Mouse (Mus musculus) lung, postnatal 0 days (tissue): ENCODE results near the gene Gm44502. TPM values are rescaled to one million over a fixed set of nuclear protein-coding genes. Genes with fewer than 3 reads are reported as not detected.
A peak's percentile ranks its signal among the peaks of the same experiment; 100 is the strongest.

ENCODE experiments used
- ATAC-seq: fragments of 200-750 bp; cut with Nextera tagmentation; 2 replicates; pipeline ENCODE4 v1.8.0; 2017; ENCODE audit warnings: moderate library complexity
- DNase-seq: peaks from one replicate; pipeline ENCODE4 v3.0.0-alpha.2; 2016; ENCODE audit warnings: low spot score
- H3K27ac ChIP-seq: fragments of 300-500 bp; sonication (generic); 2 replicates; pipeline ENCODE4 v1.5.1; 2014; ENCODE audit warnings: antibody characterized with exemption, mild to moderate bottlenecking, low read length, mixed read lengths
- H3K27me3 ChIP-seq: fragments of 300-500 bp; sonication (generic); replicated peaks from 2 replicates; pipeline ENCODE4 v1.6.1; 2014; ENCODE audit warnings: low read length, mixed read lengths; ENCODE audit not compliant: insufficient read depth
- H3K36me3 ChIP-seq: fragments of 300-500 bp; sonication (generic); 2 replicates; pipeline ENCODE4 v1.6.1; 2014; ENCODE audit warnings: low read length, mixed read lengths; ENCODE audit not compliant: insufficient read depth
- H3K4me1 ChIP-seq: fragments of 300-500 bp; sonication (generic); 2 replicates; pipeline ENCODE4 v1.6.1; 2014; ENCODE audit warnings: antibody characterized with exemption, low read depth, low read length, mixed read lengths; ENCODE audit not compliant: insufficient read depth
- H3K4me2 ChIP-seq: fragments of 300-500 bp; sonication (generic); replicated peaks from 2 replicates; pipeline ENCODE4 v1.6.1; 2014; ENCODE audit warnings: low read depth, mild to moderate bottlenecking, low read length, moderate library complexity, mixed read lengths
- H3K4me3 ChIP-seq: fragments of 300-500 bp; sonication (generic); 2 replicates; pipeline ENCODE4 v1.5.1; 2014; ENCODE audit warnings: low read depth, low read length
- H3K9ac ChIP-seq: fragments of 300-500 bp; sonication (generic); replicated peaks from 2 replicates; pipeline ENCODE4 v1.6.1; 2014; ENCODE audit warnings: low read depth, mild to moderate bottlenecking
- H3K9me3 ChIP-seq: fragments of 300-500 bp; sonication (generic); 2 replicates; pipeline ENCODE4 v1.6.1; 2016; ENCODE audit warnings: low read length, mixed read lengths
- CTCF ChIP-seq: IDR thresholded peaks from 2 replicates; pipeline ENCODE4 v1.5.1; 2016; ENCODE audit warnings: antibody characterized with exemption, mild to moderate bottlenecking
- EP300 ChIP-seq: IDR thresholded peaks from 2 replicates; pipeline ENCODE4 v1.6.1; 2016; ENCODE audit warnings: antibody characterized with exemption, mild to moderate bottlenecking, control low read depth
- WGBS: fragments of 180-500 bp; shearing (Covaris S2); extraction: QIAGEN DNeasy Blood & Tissue Kit; methylation state at CpG from one replicate; pipeline ENCODE4 v1.1.7; 2014; 5-methylcytosine and 5-hydroxymethylcytosine counted together
- polyA plus RNA-seq: library from polyadenylated mRNA; unstranded; fragments of >200 nt; fragmentation: Nextera tagmentation; extraction: Ambion mirVana; gene quantifications from 2 replicates; pipeline ENCODE4 v1.2.1, GENCODE M21; 2015

Gm44502 gene
- polyA plus RNA-seq, 1 experiment from 2014 or later, result not detected

GRCm38 (mm10) chr15:89398146-89398545 lies 31.4 kb downstream of the Gm44502 start:
- no peaks in the 10 kb centered on the region for H3K36me3 ChIP-seq
- 79% methylated on average over 2 of the region's 2 CpGs for WGBS
- no peaks in the 10 kb centered on the region for H3K27me3 ChIP-seq
- no peak for DNase-seq
- H3K27ac ChIP-seq, result no peak overlapping the region
- no peak overlapping the region for H3K9ac ChIP-seq
- H3K9me3 ChIP-seq, result no peaks in the 10 kb centered on the region
- no peak overlapping the region for H3K4me3 ChIP-seq
- no peak for TF ChIP-seq CTCF
- TF ChIP-seq EP300, result no peak
- no peak overlapping the region for H3K4me2 ChIP-seq
- no peak for ATAC-seq
- H3K4me1 ChIP-seq, result no peaks in the 10 kb centered on the region

DNA sequence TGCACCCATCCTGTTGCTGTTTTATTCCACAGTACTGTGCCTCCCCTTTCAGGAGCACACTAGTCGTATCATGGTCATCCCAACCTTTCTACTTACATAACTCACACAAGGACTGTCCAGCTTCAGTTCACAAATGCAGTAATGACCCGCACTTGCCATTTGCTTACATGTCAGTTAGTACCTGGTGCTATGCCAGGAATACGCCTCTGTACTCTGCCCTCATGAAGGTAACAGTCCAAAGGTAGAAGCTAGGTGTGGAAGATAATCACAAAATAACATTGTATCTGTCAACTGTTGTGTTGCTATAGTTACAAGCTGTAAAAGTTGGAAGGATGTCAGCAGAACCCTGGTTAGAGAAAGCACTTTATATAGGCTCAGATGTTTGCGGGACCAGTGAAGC lies 32.6 kb downstream of the Gm44502 start:
- TF ChIP-seq CTCF (no peak), EP300 (no peak)
- no peak overlapping the region for H3K9ac ChIP-seq
- no peak overlapping the region for H3K4me3 ChIP-seq
- H3K27me3 ChIP-seq, result no peaks in the 10 kb centered on the region
- ATAC-seq, result no peak
- H3K36me3 ChIP-seq, result no peaks in the 10 kb centered on the region
- WGBS, result 79% methylated on average over 4 of the region's 4 CpGs
- DNase-seq, result no peak
- no peaks in the 10 kb centered on the region for H3K9me3 ChIP-seq
- no peak overlapping the region for H3K27ac ChIP-seq
- H3K4me1 ChIP-seq, result no peaks in the 10 kb centered on the region
- H3K4me2 ChIP-seq, result no peak overlapping the region

DNA sequence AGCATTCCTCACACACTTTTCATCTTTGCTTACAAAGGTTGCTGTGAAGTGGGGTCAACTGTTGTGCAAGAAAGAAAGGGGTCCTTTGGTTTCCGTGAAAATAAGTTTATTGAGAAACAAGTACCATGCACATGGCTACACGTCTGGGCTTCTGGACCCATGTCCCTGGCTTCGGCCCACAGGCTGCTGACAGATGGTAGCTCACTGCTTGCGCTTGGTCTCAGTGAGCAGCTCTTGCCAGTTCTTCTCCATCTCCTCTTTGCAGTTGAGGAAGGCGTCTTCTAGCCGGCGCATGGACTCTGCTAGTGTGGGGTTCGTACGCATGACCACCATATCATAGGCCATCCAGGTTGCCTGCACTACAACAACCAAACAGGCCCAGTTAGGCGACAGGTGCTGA lies 39.4 kb downstream of the Gm44502 start:
- Histone ChIP-seq H3K27me3 (no peaks in the 10 kb centered on the region), H3K4me1 (no peaks in the 10 kb centered on the region), H3K9ac (no peak overlapping the region), H3K4me2 (no peak overlapping the region), H3K4me3 (no peak overlapping the region), H3K36me3 (no peaks in the 10 kb centered on the region), H3K9me3 (no peaks in the 10 kb centered on the region), H3K27ac (no peak overlapping the region)
- no peak for DNase-seq
- 86% methylated on average over 10 of the region's 10 CpGs for WGBS
- ATAC-seq, result no peak
- TF ChIP-seq CTCF, result no peak
- no peak for TF ChIP-seq EP300

DNA sequence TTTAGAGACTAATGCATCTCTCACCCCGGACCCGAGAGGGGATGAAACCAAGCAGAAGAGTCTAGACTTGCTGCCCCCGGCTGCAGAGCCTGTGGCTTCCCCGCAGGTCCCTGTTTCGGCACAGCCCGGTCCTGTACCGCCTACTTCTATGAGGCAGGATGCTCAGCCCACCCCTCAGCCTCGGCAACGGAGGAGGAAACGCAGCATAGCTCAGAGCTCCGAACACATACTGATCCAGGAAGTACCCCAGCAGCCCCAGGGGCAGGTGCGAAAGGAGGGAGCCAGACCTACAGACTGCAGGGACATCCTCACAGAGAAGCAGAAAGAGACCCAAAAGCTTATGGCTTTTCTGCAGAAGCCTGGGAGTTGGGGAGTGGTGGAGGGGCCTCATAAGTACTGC lies 42.4 kb downstream of the Gm44502 start:
- Histone ChIP-seq H3K27me3 (0 out of 2 replicates have a peak, but pooled peaks cover 2% of the 10 kb centered on the region), H3K36me3 (no peaks in the 10 kb centered on the region), H3K27ac (no peak overlapping the region), H3K4me2 (no peak overlapping the region), H3K4me3 (no peak overlapping the region), H3K9ac (no peak overlapping the region), H3K4me1 (no peaks in the 10 kb centered on the region), H3K9me3 (no peaks in the 10 kb centered on the region)
- ATAC-seq (no peak), DNase-seq (no peak)
- TF ChIP-seq CTCF, result no peak
- TF ChIP-seq EP300, result no peak
- 45% methylated on average over 12 of the region's 12 CpGs for WGBS

DNA sequence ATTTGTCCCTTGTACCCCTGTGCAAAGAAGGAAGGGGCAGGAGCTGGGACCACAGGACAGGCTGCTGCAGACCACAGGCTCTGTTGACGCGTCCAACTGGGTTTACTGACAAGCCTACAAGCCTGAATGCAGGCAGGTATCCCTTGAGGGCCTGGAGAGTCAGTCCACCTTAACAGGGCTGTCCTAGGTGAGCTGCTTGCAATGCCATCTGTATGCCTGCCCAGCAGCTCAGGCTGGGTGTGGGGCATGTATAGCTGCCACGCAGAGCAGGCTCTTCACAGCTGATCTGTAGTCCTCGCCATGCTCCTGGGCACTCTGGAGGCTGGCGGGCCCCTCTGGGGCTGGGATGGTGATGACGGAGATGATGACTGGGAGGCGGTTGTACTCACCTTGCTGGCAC lies 44.9 kb downstream of the Gm44502 start, which contains the start of gene Klhdc7b:
Gene Klhdc7b (plus strand): TSS at position 301 of the 400 bp plus-strand sequence.
- ATAC-seq, result no peak

DNA sequence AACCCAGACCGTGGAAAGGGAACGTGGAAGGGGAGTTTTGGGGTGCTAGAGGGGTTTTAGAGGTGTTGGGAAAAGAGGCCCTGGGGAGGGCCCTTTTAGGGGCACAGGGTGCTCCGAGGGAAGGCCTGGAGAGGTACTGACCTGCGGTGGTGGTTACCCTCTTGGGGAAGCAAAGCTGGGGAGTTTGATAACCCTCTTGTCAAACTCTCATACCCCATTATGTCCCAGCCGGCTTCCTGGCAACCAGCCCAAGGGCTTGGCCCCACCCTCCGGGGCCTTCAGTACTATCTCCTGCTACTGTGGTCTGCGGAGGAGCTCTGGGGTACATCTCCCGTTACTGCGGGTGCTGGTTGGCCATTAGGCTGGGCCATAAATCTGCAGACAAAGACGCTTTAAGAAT lies 50.1 kb downstream of the Gm44502 start:
- no peaks in the 10 kb centered on the region for H3K9me3 ChIP-seq
- ATAC-seq (peak; percentile 11; the same call in 1 of the 2 replicates), DNase-seq (peak; percentile 15)
- TF ChIP-seq CTCF (no peak), EP300 (no peak)
- H3K9ac ChIP-seq, result no peak overlapping the region
- H3K27ac ChIP-seq, result no peak overlapping the region
- peaks cover 34% of the 10 kb centered on the region for H3K27me3 ChIP-seq
- no peaks in the 10 kb centered on the region; the same call in 1 of the 2 replicates for H3K4me1 ChIP-seq
- no peaks in the 10 kb centered on the region for H3K36me3 ChIP-seq
- H3K4me3 ChIP-seq, result no peak overlapping the region; the same call in 1 of the 2 replicates
- H3K4me2 ChIP-seq, result peak overlapping the region; percentile 55
- WGBS, result 10% methylated on average over 10 of the region's 10 CpGs

More for the DNA sequence above, 44.9 kb downstream of the Gm44502 start, which contains the start of gene Klhdc7b:
- DNase-seq, result no peak
- Histone ChIP-seq H3K4me1 (no peaks in the 10 kb centered on the region), H3K4me2 (no peak within 1 kb of the TSS), H3K36me3 (no peaks in the 10 kb centered on the region), H3K4me3 (no peak within 1 kb of the TSS), H3K27ac (no peak within 1 kb of the TSS), H3K27me3 (peaks cover 2% of the 10 kb centered on the region; the same call in 1 of the 2 replicates), H3K9ac (no peak within 1 kb of the TSS), H3K9me3 (no peaks in the 10 kb centered on the region)
- 75% methylated on average over 7 of the region's 7 CpGs for WGBS
- TF ChIP-seq EP300 (no peak), CTCF (no peak)
